Mouse (Mus musculus): ENCODE data around the gene Zfp319. TPM values are rescaled to one million over a fixed set of nuclear protein-coding genes. Genes with fewer than 3 reads are reported as not detected.
A peak's percentile ranks its signal among the peaks of the same experiment; 100 is the strongest.

The Zfp319 gene
- total RNA-seq, 2 experiments from 2014 or later, result 7.7 to 8.6 TPM

GRCm38 (mm10) chr8:95312836-95313235 lies 18.9 kb downstream of the Zfp319 start:
- no peak for DNase-seq

- no peak for DNase-seq
Measured at GRCm38 (mm10) chr8:95310342-95310970, 21.3 kb downstream of the Zfp319 start, which contains the start of gene Tepp. Gene Tepp (plus strand): TSS chr8:95310566.

- DNase-seq, result no peak
Measured at GRCm38 (mm10) chr8:95306431-95306830, 25.3 kb downstream of the Zfp319 start, which contains the start of gene Cngb1. Gene Cngb1 (minus strand): TSS chr8:95306585.

- no peak for DNase-seq
Measured at GRCm38 (mm10) chr8:95305526-95305925, 26.2 kb downstream of the Zfp319 start.

- DNase-seq, result peak; percentile 28 to 67
Measured at GRCm38 (mm10) chr8:95302410-95302809, 29.3 kb downstream of the Zfp319 start.

- peak; percentile 68 to 78 for DNase-seq
Measured at GRCm38 (mm10) chr8:95293891-95294290, 37.9 kb downstream of the Zfp319 start.

GRCm38 (mm10) chr8:95293172-95293571 lies 38.6 kb downstream of the Zfp319 start:
- DNase-seq, result peak; percentile 94 to 96

- DNase-seq, result no peak
Measured at GRCm38 (mm10) chr8:95289066-95289650, 42.6 kb downstream of the Zfp319 start.

GRCm38 (mm10) chr8:95281493-95281892 lies 50.3 kb downstream of the Zfp319 start:
- no peak for DNase-seq

Other genes with a start within 250 kb of the Zfp319 start
- 10 to 100 TPM; 73.0 to 91.6 TPM for gene Kifc3, start 129.1 kb downstream of the Zfp319 start, total RNA-seq (2021)
- gene Cngb1, start 25.4 kb downstream of the Zfp319 start, total RNA-seq (2021), result 1 to 10 TPM in 1 of 2 experiments, under 1 TPM in 1; 0.39 to 1.1 TPM
- gene Tepp, start 21.4 kb downstream of the Zfp319 start, total RNA-seq (2021), result not detected
- 10 to 100 TPM; 13.4 to 14.7 TPM for gene Usb1, start 334 bp upstream of the Zfp319 start, total RNA-seq (2021)
- 10 to 100 TPM; 57.4 to 67.4 TPM for gene Mmp15, start 20.3 kb upstream of the Zfp319 start, total RNA-seq (2021)
- gene Cfap20, start 102.9 kb upstream of the Zfp319 start, total RNA-seq (2021), result 10 to 100 TPM; 17.5 to 25.3 TPM
- 10 to 100 TPM; 30.2 to 34.7 TPM for gene Csnk2a2, start 158.1 kb upstream of the Zfp319 start, total RNA-seq (2021)
- gene Ccdc113, start 202.1 kb upstream of the Zfp319 start, total RNA-seq (2021), result under 1 TPM in 1 of 2 experiments, not detected in 1; 0.23 TPM
- not detected for gene Prss54, start 244.4 kb upstream of the Zfp319 start, total RNA-seq (2021)

Measured in heart, adult 18-20 months (tissue).